Mouse (Mus musculus) lung, embryonic 14.5 days (tissue): Measurements from ENCODE around the gene Ddx19a. TPM values are rescaled to one million over a fixed set of nuclear protein-coding genes. Genes with fewer than 3 reads are reported as not detected.
"Not testable (repeated sequence)": the region's sequence is repeated elsewhere in the genome, so short reads cannot be mapped to it uniquely, and the experiment has no call there.

Source experiments
- ATAC-seq: fragments of 200-750 bp; cut with Nextera tagmentation; 2 replicates; pipeline ENCODE4 v1.8.0; 2017; ENCODE audit warnings: mild to moderate bottlenecking, moderate TSS enrichment, moderate library complexity; ENCODE audit not compliant: insufficient read depth
- DNase-seq: peaks from one replicate; pipeline ENCODE4 v3.0.0-alpha.2; 2015
- H3K27ac ChIP-seq: fragments of 300-500 bp; sonication (generic); 2 replicates; pipeline ENCODE4 v1.5.1; 2014; ENCODE audit warnings: low read depth, mild to moderate bottlenecking, moderate library complexity
- H3K27me3 ChIP-seq: fragments of 300-500 bp; sonication (generic); 2 replicates; pipeline ENCODE4 v1.6.1; 2014; ENCODE audit warnings: low read length, control low read depth; ENCODE audit not compliant: insufficient read depth
- H3K36me3 ChIP-seq: fragments of 300-500 bp; sonication (generic); 2 replicates; pipeline ENCODE4 v1.6.1; 2014; ENCODE audit warnings: control low read depth; ENCODE audit not compliant: insufficient read depth
- H3K4me1 ChIP-seq: fragments of 300-500 bp; sonication (generic); 2 replicates; pipeline ENCODE4 v1.6.1; 2014; ENCODE audit warnings: antibody characterized with exemption, control low read depth; ENCODE audit not compliant: insufficient read depth
- H3K4me2 ChIP-seq: fragments of 300-500 bp; sonication (generic); 2 replicates; pipeline ENCODE4 v1.6.1; 2014; ENCODE audit warnings: mild to moderate bottlenecking
- H3K4me3 ChIP-seq: fragments of 300-500 bp; sonication (generic); 2 replicates; pipeline ENCODE4 v1.5.1; 2014; ENCODE audit warnings: low read depth, low read length
- H3K9ac ChIP-seq: fragments of 300-500 bp; sonication (generic); 2 replicates; pipeline ENCODE4 v1.6.1; 2014
- H3K9me3 ChIP-seq: fragments of 300-500 bp; sonication (generic); 2 replicates; pipeline ENCODE4 v1.6.1; 2016; ENCODE audit warnings: low read depth, low read length, control low read depth
- CTCF ChIP-seq: IDR thresholded peaks from 2 replicates; pipeline ENCODE4 v1.5.1; 2016; ENCODE audit warnings: antibody characterized with exemption, low read depth
- WGBS: fragments of 180-500 bp; shearing (Covaris S2); extraction: QIAGEN DNeasy Blood & Tissue Kit; methylation state at CpG from one replicate; pipeline ENCODE4 v1.1.7; 2014; 5-methylcytosine and 5-hydroxymethylcytosine counted together
- polyA plus RNA-seq: library from polyadenylated mRNA; unstranded; fragments of >200 nt; fragmentation: Nextera tagmentation; extraction: Ambion mirVana; gene quantifications from 2 replicates; pipeline ENCODE4 v1.2.1, GENCODE M21; 2014

Gene Ddx19a
- polyA plus RNA-seq, 1 experiment from 2014 or later: 19.1 TPM

- Histone ChIP-seq H3K9ac (no peak overlapping the region), H3K4me3 (no peak overlapping the region), H3K36me3 (peaks cover 46% of the 10 kb centered on the region), H3K4me2 (no peak overlapping the region), H3K27me3 (no peaks in the 10 kb centered on the region), H3K4me1 (no peaks in the 10 kb centered on the region), H3K9me3 (no peaks in the 10 kb centered on the region), H3K27ac (no peak overlapping the region)
- no peak for ATAC-seq
- DNase-seq: no peak
- WGBS: 92% methylated on average over 12 of the region's 12 CpGs
- no peak for TF ChIP-seq CTCF
These were observed 38.4 kb downstream of the Ddx19a start for GRCm38 (mm10) chr8:110959071-110959780.

- H3K9ac ChIP-seq, H3K4me1 ChIP-seq, H3K4me2 ChIP-seq, H3K9me3 ChIP-seq, H3K4me3 ChIP-seq, H3K27ac ChIP-seq, DNase-seq, H3K27me3 ChIP-seq, ATAC-seq: not testable (repeated sequence)
- WGBS: 87% methylated on average over 7 of the region's 7 CpGs
- peaks cover 46% of the 10 kb centered on the region for H3K36me3 ChIP-seq
These were observed 39.0 kb downstream of the Ddx19a start for GRCm38 (mm10) chr8:110958553-110958952.

GRCm38 (mm10) chr8:110958135-110958534 is 39.5 kb downstream of the Ddx19a start:
- Histone ChIP-seq H3K4me1 (no peaks in the 10 kb centered on the region), H3K9me3 (no peaks in the 10 kb centered on the region), H3K36me3 (peaks cover 46% of the 10 kb centered on the region), H3K9ac (no peak overlapping the region), H3K4me3 (no peak overlapping the region), H3K27me3 (no peaks in the 10 kb centered on the region), H3K4me2 (no peak overlapping the region), H3K27ac (no peak overlapping the region)
- no peak for ATAC-seq
- DNase-seq: no peak
- TF ChIP-seq CTCF: no peak
- 86% methylated on average over 5 of the region's 5 CpGs for WGBS

GRCm38 (mm10) chr8:110957471-110957870 is 40.1 kb downstream of the Ddx19a start:
- 86% methylated on average over 19 of the region's 19 CpGs for WGBS
- no peak overlapping the region for H3K4me2 ChIP-seq
- H3K36me3 ChIP-seq: peaks cover 40% of the 10 kb centered on the region
- no peak for DNase-seq
- no peak overlapping the region for H3K4me3 ChIP-seq
- no peak for ATAC-seq
- no peak overlapping the region for H3K27ac ChIP-seq
- no peaks in the 10 kb centered on the region for H3K4me1 ChIP-seq
- no peaks in the 10 kb centered on the region for H3K9me3 ChIP-seq
- no peak for TF ChIP-seq CTCF
- H3K27me3 ChIP-seq: no peaks in the 10 kb centered on the region
- no peak overlapping the region for H3K9ac ChIP-seq

- Histone ChIP-seq H3K36me3 (peaks cover 34% of the 10 kb centered on the region), H3K9me3 (no peaks in the 10 kb centered on the region), H3K9ac (no peak overlapping the region), H3K27me3 (no peaks in the 10 kb centered on the region), H3K4me1 (no peaks in the 10 kb centered on the region), H3K4me2 (no peak overlapping the region), H3K4me3 (no peak overlapping the region), H3K27ac (no peak overlapping the region)
- WGBS: 87% methylated on average over 15 of the region's 15 CpGs
- DNase-seq (no peak), ATAC-seq (no peak)
- no peak for TF ChIP-seq CTCF
These were observed 40.8 kb downstream of the Ddx19a start for GRCm38 (mm10) chr8:110956619-110957450.

- no peak overlapping the region for H3K9ac ChIP-seq
- H3K9me3 ChIP-seq: no peaks in the 10 kb centered on the region
- WGBS: 75% methylated on average over 8 of the region's 8 CpGs
- no peak for TF ChIP-seq CTCF
- no peaks in the 10 kb centered on the region for H3K4me1 ChIP-seq
- no peak overlapping the region for H3K27ac ChIP-seq
- no peaks in the 10 kb centered on the region for H3K27me3 ChIP-seq
- H3K4me3 ChIP-seq: no peak overlapping the region
- H3K4me2 ChIP-seq: no peak overlapping the region
- H3K36me3 ChIP-seq: peaks cover 26% of the 10 kb centered on the region
- ATAC-seq (no peak), DNase-seq (no peak)
These were observed 42.8 kb downstream of the Ddx19a start for GRCm38 (mm10) chr8:110954776-110955175.

GRCm38 (mm10) chr8:110950065-110950484 is 47.5 kb downstream of the Ddx19a start:
- no peaks in the 10 kb centered on the region for H3K4me1 ChIP-seq
- no peaks in the 10 kb centered on the region for H3K9me3 ChIP-seq
- no peak overlapping the region for H3K27ac ChIP-seq
- no peaks in the 10 kb centered on the region for H3K27me3 ChIP-seq
- no peaks in the 10 kb centered on the region for H3K36me3 ChIP-seq
- no peak for DNase-seq
- no peak overlapping the region for H3K4me3 ChIP-seq
- 78% methylated on average over 17 of the region's 17 CpGs for WGBS
- ATAC-seq: no peak
- H3K4me2 ChIP-seq: no peak overlapping the region
- no peak for TF ChIP-seq CTCF
- no peak overlapping the region for H3K9ac ChIP-seq
